Mouse (Mus musculus) spleen, embryonic (tissue): ENCODE results near the gene Mroh2a.

Experiments
- CTCF ChIA-PET: fragments of 350-600 bp; sonication (Branson Sonifier 250); formaldehyde crosslinking; loops from one replicate; lab custom pipeline; 2022; lab: Charles Lee

The Mroh2a gene

GRCm38 (mm10) chr1:88275698-88276523 is 49.1 kb downstream of the Mroh2a start:
- CTCF ChIA-PET: interaction anchor here (0.6 to 2.7 kb wide), 3 partner anchors 10 to 53 kb away, joined by 3 to 12 read pairs (median 4); no protein-coding TSS in a partner anchor

GRCm38 (mm10) chr1:88276524-88277097 is 49.8 kb downstream of the Mroh2a start:
- CTCF ChIA-PET: no interaction called here

GRCm38 (mm10) chr1:88277098-88277817 is 50.5 kb downstream of the Mroh2a start, which contains the start of the genes Hjurp and Trpm8:
TSS of gene Hjurp (minus strand) at chr1:88277633.
TSS of gene Trpm8 (plus strand) at chr1:88277661.
- CTCF ChIA-PET: interaction anchor here (0.6 to 1.5 kb wide), 3 partner anchors 10 to 66 kb away, joined by 3 to 5 read pairs (median 3); no protein-coding TSS in a partner anchor

- CTCF ChIA-PET: interaction anchor here (0.6 to 1.5 kb wide), 3 partner anchors 9 to 67 kb away, joined by 3 to 5 read pairs (median 3); no protein-coding TSS in a partner anchor
Measured at GRCm38 (mm10) chr1:88277818-88278511, 51.2 kb downstream of the Mroh2a start.

- CTCF ChIA-PET: interaction anchor here (1.5 kb wide), 1 partner anchor 8 kb away, joined by 5 read pairs; no protein-coding TSS in a partner anchor
Measured at GRCm38 (mm10) chr1:88279111-88280005, 52.6 kb downstream of the Mroh2a start.

GRCm38 (mm10) chr1:88280006-88280690 is 53.4 kb downstream of the Mroh2a start:
- CTCF ChIA-PET: no interaction called here

GRCm38 (mm10) chr1:88282301-88282700 is 55.5 kb downstream of the Mroh2a start:
- CTCF ChIA-PET: interaction anchor here (0.6 kb wide), 1 partner anchor 89 kb away, joined by 3 read pairs; no protein-coding TSS in a partner anchor

GRCm38 (mm10) chr1:88283376-88284227 is 56.8 kb downstream of the Mroh2a start:
- CTCF ChIA-PET: no interaction called here

GRCm38 (mm10) chr1:88284228-88284945 is 57.6 kb downstream of the Mroh2a start:
- CTCF ChIA-PET: no interaction called here

GRCm38 (mm10) chr1:88284946-88285320 is 58.1 kb downstream of the Mroh2a start:
- CTCF ChIA-PET: interaction anchor here (0.9 kb wide), 1 partner anchor 43 kb away, joined by 3 read pairs; no protein-coding TSS in a partner anchor

- CTCF ChIA-PET: interaction anchor here (0.9 kb wide), 1 partner anchor 43 kb away, joined by 3 read pairs; no protein-coding TSS in a partner anchor
Measured at GRCm38 (mm10) chr1:88285652-88286051, 58.9 kb downstream of the Mroh2a start.

GRCm38 (mm10) chr1:88286136-88286845 is 59.5 kb downstream of the Mroh2a start:
- CTCF ChIA-PET: interaction anchor here (0.8 to 1.5 kb wide), 3 partner anchors 8 to 44 kb away, joined by 3 to 5 read pairs (median 3); partner anchors contain the start of genes Hjurp and Trpm8

- CTCF ChIA-PET: interaction anchor here (0.8 to 1.5 kb wide), 3 partner anchors 9 to 45 kb away, joined by 3 to 5 read pairs (median 3); partner anchors contain the start of genes Hjurp and Trpm8
Measured at GRCm38 (mm10) chr1:88286887-88287696, 60.3 kb downstream of the Mroh2a start.

GRCm38 (mm10) chr1:88287697-88287980 is 60.9 kb downstream of the Mroh2a start:
- CTCF ChIA-PET: interaction anchor here (1.2 to 1.5 kb wide), 2 partner anchors 9 to 45 kb away, joined by 3 to 5 read pairs; partner anchors contain the start of genes Hjurp and Trpm8

- CTCF ChIA-PET: interaction anchor here (1.2 kb wide), 1 partner anchor 46 kb away, joined by 3 read pairs; no protein-coding TSS in a partner anchor
Measured at GRCm38 (mm10) chr1:88288056-88288788, 61.4 kb downstream of the Mroh2a start.
